Mouse (Mus musculus) midbrain, postnatal 0 days (tissue): ENCODE data around the gene Cacng8. TPM values are rescaled to one million over a fixed set of nuclear protein-coding genes. Genes with fewer than 3 reads are reported as not detected.

ENCODE experiments used
- ATAC-seq: fragments of 200-750 bp; cut with Nextera tagmentation; 2 replicates; pipeline ENCODE4 v1.8.0; 2017; ENCODE audit warnings: moderate number of reproducible peaks, mild to moderate bottlenecking, moderate TSS enrichment, moderate library complexity; ENCODE audit not compliant: low FRiP score
- DNase-seq: peaks from one replicate; pipeline ENCODE4 v3.0.0-alpha.2; 2015; ENCODE audit warnings: low spot score
- H3K27ac ChIP-seq: fragments of 300-500 bp; sonication (generic); 2 replicates; pipeline ENCODE4 v1.5.1; 2014; ENCODE audit warnings: low read depth, mild to moderate bottlenecking, low read length, mixed read lengths
- H3K27me3 ChIP-seq: fragments of 300-500 bp; sonication (generic); 2 replicates; pipeline ENCODE4 v1.6.1; 2014; ENCODE audit warnings: low read length, control low read depth, mixed read lengths; ENCODE audit not compliant: insufficient read depth
- H3K36me3 ChIP-seq: fragments of 300-500 bp; sonication (generic); 2 replicates; pipeline ENCODE4 v1.6.1; 2014; ENCODE audit warnings: low read length, control low read depth, mixed read lengths; ENCODE audit not compliant: insufficient read depth
- H3K4me1 ChIP-seq: fragments of 300-500 bp; sonication (generic); 2 replicates; pipeline ENCODE4 v1.6.1; 2014; ENCODE audit warnings: mild to moderate bottlenecking, control low read depth, antibody characterized with exemption, low read length, mixed read lengths; ENCODE audit not compliant: insufficient read depth
- H3K4me2 ChIP-seq: fragments of 300-500 bp; sonication (generic); 2 replicates; pipeline ENCODE4 v1.6.1; 2014; ENCODE audit warnings: low read depth, mild to moderate bottlenecking, low read length, mixed read lengths; ENCODE audit not compliant: poor library complexity, severe bottlenecking
- H3K4me3 ChIP-seq: fragments of 300-500 bp; sonication (generic); 2 replicates; pipeline ENCODE4 v1.5.1; 2014; ENCODE audit warnings: low read depth, mild to moderate bottlenecking, low read length, moderate library complexity
- H3K9ac ChIP-seq: fragments of 300-500 bp; sonication (generic); replicated peaks from 2 replicates; pipeline ENCODE4 v1.6.1; 2014; ENCODE audit warnings: mild to moderate bottlenecking, low read length, moderate library complexity, mixed read lengths; ENCODE audit not compliant: poor library complexity, severe bottlenecking
- H3K9me3 ChIP-seq: fragments of 300-500 bp; sonication (generic); 2 replicates; pipeline ENCODE4 v1.6.1; 2016; ENCODE audit warnings: low read length, control low read depth
- CTCF ChIP-seq: IDR thresholded peaks from 2 replicates; pipeline ENCODE4 v1.5.1; 2016; ENCODE audit warnings: antibody characterized with exemption, mild to moderate bottlenecking
- WGBS: fragments of 180-500 bp; shearing (Covaris S2); extraction: QIAGEN DNeasy Blood & Tissue Kit; methylation state at CpG from one replicate; pipeline ENCODE4 v1.1.7; 2014; 5-methylcytosine and 5-hydroxymethylcytosine counted together
- polyA plus RNA-seq: library from polyadenylated mRNA; unstranded; fragments of >200 nt; fragmentation: Nextera tagmentation; extraction: Ambion mirVana; gene quantifications from 2 replicates; pipeline ENCODE4 v1.2.1, GENCODE M21; 2015
- total RNA-seq: library from RNA; depleted of rRNA; stranded (reverse); fragments of >200 nt; gene quantifications from 2 replicates; pipeline ENCODE4 v1.2.3, GENCODE M21; 2014

Gene Cacng8
- total and polyA plus RNA-seq, 2 experiments from 2014 or later, result 21.4 to 59.0 TPM

- no peak for DNase-seq
- Histone ChIP-seq H3K27ac (no peak overlapping the region), H3K36me3 (peaks cover 27% of the 10 kb centered on the region), H3K27me3 (no peaks in the 10 kb centered on the region), H3K9ac (no peak overlapping the region), H3K4me3 (no peak overlapping the region), H3K4me1 (no peaks in the 10 kb centered on the region), H3K4me2 (no peak overlapping the region), H3K9me3 (no peaks in the 10 kb centered on the region)
- ATAC-seq, result no peak
- 95% methylated on average over 1 of the region's 1 CpGs for WGBS
- peak; percentile 25 for TF ChIP-seq CTCF
Observed at GRCm38 (mm10) chr7:3351536-3351935, 38.9 kb upstream of the Cacng8 start.

- Histone ChIP-seq H3K27me3 (no peaks in the 10 kb centered on the region), H3K36me3 (peaks cover 24% of the 10 kb centered on the region), H3K4me1 (no peaks in the 10 kb centered on the region), H3K27ac (no peak overlapping the region), H3K9ac (no peak overlapping the region), H3K4me3 (no peak overlapping the region), H3K9me3 (no peaks in the 10 kb centered on the region), H3K4me2 (no peak overlapping the region)
- 82% methylated on average over 6 of the region's 6 CpGs for WGBS
- no peak for ATAC-seq
- DNase-seq, result no peak
- no peak for TF ChIP-seq CTCF
Observed at GRCm38 (mm10) chr7:3354850-3355249, 35.6 kb upstream of the Cacng8 start.

DNA sequence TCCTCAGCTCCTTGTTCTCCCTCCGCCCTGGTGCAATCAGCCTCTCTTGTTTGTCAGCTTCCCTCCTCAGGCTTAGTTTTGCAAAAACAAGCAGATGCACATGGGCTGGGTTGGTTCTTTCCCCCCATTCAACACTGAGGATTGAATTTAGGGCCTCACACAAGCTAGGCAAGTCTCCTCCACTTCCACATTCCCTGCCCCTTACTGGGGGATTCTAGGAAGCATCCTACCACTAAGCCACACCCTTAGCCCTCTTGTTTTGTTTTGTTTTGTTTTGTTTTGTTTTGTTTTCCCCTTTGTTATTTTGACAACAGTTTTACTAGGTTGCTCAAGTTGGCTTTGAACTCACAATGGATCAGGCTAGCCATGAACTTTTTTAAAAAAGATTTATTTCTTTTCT is 29.8 kb upstream of the Cacng8 start:
- H3K4me1 ChIP-seq, result no peaks in the 10 kb centered on the region
- peaks cover 20% of the 10 kb centered on the region for H3K36me3 ChIP-seq
- no peak for ATAC-seq
- no peak overlapping the region for H3K9ac ChIP-seq
- H3K27ac ChIP-seq, result no peak overlapping the region
- no peaks in the 10 kb centered on the region for H3K27me3 ChIP-seq
- WGBS, result 92% methylated on average over 1 of the region's 1 CpGs
- no peak overlapping the region for H3K4me3 ChIP-seq
- no peak for TF ChIP-seq CTCF
- H3K4me2 ChIP-seq, result no peak overlapping the region
- DNase-seq, result no peak
- no peaks in the 10 kb centered on the region for H3K9me3 ChIP-seq

- 0 out of 2 replicates have a peak, but pooled peaks cover 8% of the 10 kb centered on the region for H3K36me3 ChIP-seq
- peaks cover 2% of the 10 kb centered on the region; the same call in 1 of the 2 replicates for H3K4me1 ChIP-seq
- TF ChIP-seq CTCF, result no peak
- DNase-seq (no peak), ATAC-seq (no peak)
- no peak overlapping the region for H3K4me2 ChIP-seq
- WGBS, result 54% methylated on average over 11 of the region's 11 CpGs
- H3K9ac ChIP-seq, result no peak overlapping the region
- no peak overlapping the region for H3K27ac ChIP-seq
- H3K4me3 ChIP-seq, result no peak overlapping the region
- no peaks in the 10 kb centered on the region for H3K9me3 ChIP-seq
- H3K27me3 ChIP-seq, result no peaks in the 10 kb centered on the region
Observed at GRCm38 (mm10) chr7:3365547-3366279, 24.8 kb upstream of the Cacng8 start.

DNA sequence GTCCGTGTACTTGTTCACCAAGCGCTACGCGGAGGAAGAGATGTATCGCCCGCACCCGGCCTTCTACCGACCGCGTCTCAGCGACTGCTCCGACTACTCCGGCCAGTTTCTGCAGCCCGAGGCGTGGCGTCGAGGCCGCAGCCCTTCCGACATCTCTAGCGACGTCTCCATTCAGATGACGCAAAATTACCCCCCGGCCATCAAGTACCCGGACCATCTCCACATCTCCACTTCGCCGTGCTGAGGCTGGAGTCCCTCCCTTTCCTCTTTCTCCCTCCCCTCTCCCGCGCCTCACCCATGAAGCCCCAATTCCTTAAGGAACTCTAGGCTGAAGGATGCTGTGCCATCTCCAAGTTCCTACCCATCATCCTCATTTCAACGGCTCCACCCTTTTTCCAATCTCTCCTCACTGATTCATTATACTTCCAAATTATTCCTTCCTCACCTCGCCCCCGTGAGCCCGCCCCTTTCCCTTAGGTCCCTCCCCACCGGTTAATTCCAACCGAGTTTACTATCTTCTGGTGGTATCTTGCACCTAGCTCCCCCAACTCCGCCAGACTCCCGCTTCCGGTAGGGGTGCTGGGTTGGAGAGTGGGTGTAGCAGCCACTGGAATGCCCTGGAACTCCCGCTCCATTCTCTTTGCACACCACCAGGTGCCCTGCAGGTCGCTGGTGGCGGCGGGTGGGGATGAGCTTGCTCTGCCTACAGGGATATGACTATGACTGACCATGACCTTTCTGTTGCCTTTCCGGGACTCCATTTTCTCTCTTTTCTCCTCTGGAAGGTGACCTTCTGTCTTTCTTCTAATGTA is 23.6 kb upstream of the Cacng8 start:
- no peak overlapping the region for H3K27ac ChIP-seq
- DNase-seq, result no peak
- no peak for TF ChIP-seq CTCF

GRCm38 (mm10) chr7:3367569-3367968 is 22.9 kb upstream of the Cacng8 start:
- 0 out of 2 replicates have a peak, but pooled peaks cover 6% of the 10 kb centered on the region for H3K36me3 ChIP-seq
- ATAC-seq (peak; percentile 33; the same call in 1 of the 2 replicates), DNase-seq (no peak)
- H3K4me2 ChIP-seq, result peak overlapping the region; percentile 24; the same call in 1 of the 2 replicates
- peak overlapping the region; percentile 42; the same call in 1 of the 2 replicates for H3K9ac ChIP-seq
- peaks cover 2% of the 10 kb centered on the region; the same call in 1 of the 2 replicates for H3K4me1 ChIP-seq
- WGBS, result 16% methylated on average over 10 of the region's 11 CpGs
- no peak for TF ChIP-seq CTCF
- H3K4me3 ChIP-seq, result no peak overlapping the region; the same call in 1 of the 2 replicates
- no peaks in the 10 kb centered on the region for H3K9me3 ChIP-seq
- H3K27me3 ChIP-seq, result no peaks in the 10 kb centered on the region
- no peak overlapping the region for H3K27ac ChIP-seq

More for the DNA sequence above, 23.6 kb upstream of the Cacng8 start:
- Histone ChIP-seq H3K4me1 (peaks cover 2% of the 10 kb centered on the region; the same call in 1 of the 2 replicates), H3K36me3 (0 out of 2 replicates have a peak, but pooled peaks cover 6% of the 10 kb centered on the region), H3K9ac (no peak overlapping the region), H3K9me3 (no peaks in the 10 kb centered on the region), H3K4me3 (no peak overlapping the region), H3K4me2 (no peak overlapping the region), H3K27me3 (no peaks in the 10 kb centered on the region)
- no peak for ATAC-seq
- 28% methylated on average over 42 of the region's 42 CpGs for WGBS
